Mouse (Mus musculus): ENCODE results near the gene Maip1.

- no peak for TF ChIP-seq CTCF (IDR thresholded peaks at IDR 0.05; ENCODE audit: low read depth)
- no peak for TF ChIP-seq EP300 (optimal IDR thresholded peaks at IDR 0.05)
These were observed 39.6 kb downstream of the Maip1 start for GRCm38 (mm10) chr1:57445679-57446078.
